Mouse (Mus musculus): ENCODE measurements around the gene Gm14443. TPM values are rescaled to one million over a fixed set of nuclear protein-coding genes. Genes with fewer than 3 reads are reported as not detected.
"Not testable (repeated sequence)": the region's sequence is repeated elsewhere in the genome, so short reads cannot be mapped to it uniquely, and the experiment has no call there.

Gm14443 gene
- polyA plus RNA-seq, 1 experiment from 2014 or later, result 0.29 TPM

DNA sequence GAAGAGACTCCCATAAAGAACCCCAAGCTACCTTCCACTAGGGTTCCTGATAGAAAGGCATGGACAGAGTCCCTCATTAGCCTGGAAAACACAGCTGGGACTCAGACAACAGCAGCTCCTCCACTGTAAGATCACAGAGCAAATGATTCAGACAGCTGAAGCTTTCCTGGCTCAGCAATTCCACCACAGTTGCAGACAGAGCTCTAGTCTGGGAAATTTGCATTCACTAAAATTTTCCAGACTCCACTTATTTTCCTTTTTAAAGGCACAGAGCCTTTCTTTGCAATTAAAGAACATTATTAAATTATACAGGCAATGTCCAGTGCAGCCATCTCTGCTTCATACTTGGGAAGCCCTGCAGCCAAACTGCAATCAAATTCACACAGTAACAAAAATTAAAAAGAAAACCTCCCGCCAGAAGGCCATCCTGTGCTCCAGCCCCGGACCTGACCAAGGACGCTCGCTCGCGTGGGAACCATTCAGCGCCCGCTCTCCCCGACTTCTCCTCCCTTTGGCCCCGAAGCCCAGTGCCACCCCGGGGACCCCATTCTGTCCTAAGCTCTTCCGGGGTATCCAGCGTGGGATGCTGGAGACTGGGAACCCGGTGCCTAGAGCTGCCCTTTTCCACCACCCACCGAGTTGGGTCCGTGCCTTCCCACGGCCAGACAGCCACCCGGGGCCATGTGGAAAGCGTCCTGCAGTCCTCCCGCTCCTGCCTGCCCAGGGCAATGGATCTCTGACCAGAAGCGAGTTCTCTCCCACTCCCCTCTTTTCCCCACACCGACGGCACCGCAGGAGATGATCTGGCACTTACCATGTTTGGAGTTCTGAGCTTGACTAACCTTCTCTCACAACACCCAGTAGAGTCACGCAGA is 34.3 kb downstream of the Gm14443 start:
- Histone ChIP-seq H3K4me3 (peak overlapping the region; percentile 53), H3K27ac (0 out of 2 replicates have a peak overlapping the region, but pooled peaks have one; percentile 50)
- not testable (repeated sequence) for H3K4me1 ChIP-seq (replicated peaks); H3K36me3 ChIP-seq; H3K9me3 ChIP-seq; H3K27me3 ChIP-seq (ENCODE audit: insufficient read depth, poor library complexity, severe bottlenecking)
- DNase-seq (ENCODE audit: low spot score), result peak; percentile 17
- 7% methylated on average over 25 of the region's 25 CpGs for WGBS

DNA sequence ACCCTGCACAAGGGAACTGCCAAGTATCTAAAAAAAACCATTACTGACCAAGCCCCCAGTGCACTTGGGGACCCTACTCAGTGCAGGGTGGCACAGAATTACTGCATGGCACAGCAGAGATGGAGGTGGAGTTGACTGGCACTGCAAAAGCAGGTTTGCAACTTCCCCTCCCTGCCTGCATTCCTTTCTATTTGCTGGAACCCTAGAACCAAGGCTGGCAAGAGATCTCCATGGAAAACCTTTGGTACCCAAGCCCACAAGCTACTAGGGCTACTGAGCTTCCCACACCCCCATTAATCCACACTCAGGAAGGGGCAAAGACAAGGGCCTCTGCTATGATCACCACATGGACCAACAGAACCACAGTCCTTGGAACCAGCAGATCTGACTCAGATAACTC is 35.0 kb downstream of the Gm14443 start:
- not testable (repeated sequence) for H3K36me3 ChIP-seq; H3K9me3 ChIP-seq; H3K4me1 ChIP-seq (replicated peaks); H3K27ac ChIP-seq; H3K4me3 ChIP-seq; H3K27me3 ChIP-seq (ENCODE audit: insufficient read depth, poor library complexity, severe bottlenecking); DNase-seq (ENCODE audit: low spot score)

Other genes starting within 250 kb of the Gm14443 start
- not detected in 2 replicates for gene Gm14444, start 165.6 kb downstream of the Gm14443 start, polyA plus RNA-seq (2016; fragmentation: Nextera tagmentation; extraction: Ambion mirVana)
- 0.37 and 0.95 TPM in 2 replicates for gene Gm14393, start 108.1 kb downstream of the Gm14443 start, polyA plus RNA-seq (2016; fragmentation: Nextera tagmentation; extraction: Ambion mirVana)
- 4.9 and 7.1 TPM in 2 replicates for gene Gm14399, start 33.9 kb downstream of the Gm14443 start, polyA plus RNA-seq (2016; fragmentation: Nextera tagmentation; extraction: Ambion mirVana)
- gene Gm14391, start 31.0 kb upstream of the Gm14443 start, polyA plus RNA-seq (2016; fragmentation: Nextera tagmentation; extraction: Ambion mirVana), result 8.3 TPM in 2 replicates
- gene Gm14440, start 99.3 kb upstream of the Gm14443 start, polyA plus RNA-seq (2016; fragmentation: Nextera tagmentation; extraction: Ambion mirVana), result 0.73 and 5.6 TPM in 2 replicates
- 9.6 and 18.8 TPM in 2 replicates for gene Gm4631, start 162.3 kb upstream of the Gm14443 start, polyA plus RNA-seq (2016; fragmentation: Nextera tagmentation; extraction: Ambion mirVana)
- 4.1 and 6.7 TPM in 2 replicates for gene Zfp968, start 196.6 kb upstream of the Gm14443 start, polyA plus RNA-seq (2016; fragmentation: Nextera tagmentation; extraction: Ambion mirVana)